Mouse (Mus musculus) liver, adult 2 months (tissue): ENCODE measurements at regions not wholly inside any gene's neighbourhood (a gene's known extent, or its start where the extent isn't known, plus 50 kb on each side); places are given as distances from the start of the nearest gene placed in this dataset.

Experiments used
- DNase-seq: peaks from one replicate; pipeline ENCODE4 v3.0.0-alpha.2; 2011; ENCODE audit warnings: low read depth, low spot score; ENCODE audit errors: extremely low read depth
- H3K27ac ChIP-seq: fragments of 200-500 bp; replicated peaks from 2 replicates; pipeline ENCODE4 v1.5.1; 2012; ENCODE audit warnings: low read depth, mild to moderate bottlenecking, control low read depth, inconsistent platforms, low read length; ENCODE audit not compliant: insufficient read depth
- H3K27me3 ChIP-seq: fragments of 200-500 bp; 2 replicates; pipeline ENCODE4 v1.6.1; 2012; ENCODE audit warnings: mild to moderate bottlenecking, moderate library complexity, low read length, inconsistent platforms; ENCODE audit not compliant: control insufficient read depth, insufficient read depth
- H3K36me3 ChIP-seq: fragments of 200-500 bp; 2 replicates; pipeline ENCODE4 v1.6.1; 2012; ENCODE audit warnings: low read length, inconsistent platforms; ENCODE audit not compliant: control insufficient read depth, insufficient read depth
- H3K4me1 ChIP-seq: fragments of 200-500 bp; 2 replicates; pipeline ENCODE4 v1.6.1; 2011; ENCODE audit warnings: low read length; ENCODE audit not compliant: control insufficient read depth, insufficient read depth
- H3K4me3 ChIP-seq: fragments of 200-500 bp; 2 replicates; pipeline ENCODE4 v1.5.1; 2011; ENCODE audit warnings: low read depth, mild to moderate bottlenecking, control low read depth, low read length, moderate library complexity; ENCODE audit not compliant: insufficient read depth
- H3K79me2 ChIP-seq: fragments of 200-500 bp; 2 replicates; pipeline ENCODE4 v1.6.1; 2012; ENCODE audit warnings: inconsistent platforms, mild to moderate bottlenecking, low read length, moderate library complexity; ENCODE audit not compliant: control insufficient read depth, insufficient read depth
- H3K9ac ChIP-seq: fragments of 200-500 bp; 2 replicates; pipeline ENCODE4 v1.6.1; 2012; ENCODE audit warnings: low read depth, mild to moderate bottlenecking, control low read depth, inconsistent platforms, low read length
- CTCF ChIP-seq: fragments of 200-500 bp; IDR thresholded peaks from 2 replicates; pipeline ENCODE4 v1.5.1; 2011; ENCODE audit warnings: low read depth, low read length, control low read depth
- POLR2A ChIP-seq: fragments of 200-500 bp; IDR thresholded peaks from 2 replicates; pipeline ENCODE4 v1.6.1; 2011; ENCODE audit warnings: low read length, control low read depth; ENCODE audit not compliant: insufficient read depth; ENCODE audit errors: extremely low read depth
- WGBS: fragments of 180-500 bp; shearing (Covaris S2); methylation state at CpG from one replicate; pipeline ENCODE4 v1.1.7; 2018; 5-methylcytosine and 5-hydroxymethylcytosine counted together

- no peak for DNase-seq
- Histone ChIP-seq H3K9ac (no peak overlapping the region), H3K4me1 (no peaks in the 10 kb centered on the region), H3K79me2 (no peaks in the 10 kb centered on the region), H3K36me3 (no peaks in the 10 kb centered on the region), H3K27ac (no peak overlapping the region), H3K27me3 (no peaks in the 10 kb centered on the region), H3K4me3 (no peak overlapping the region)
- 78% methylated on average over 2 of the region's 2 CpGs for WGBS
- no peak for TF ChIP-seq CTCF
- no peak for TF ChIP-seq POLR2A
These were observed 62.8 kb upstream of the Cacna2d3 start for GRCm38 (mm10) chr14:29784506-29784905.

- Histone ChIP-seq H3K27me3 (no peaks in the 10 kb centered on the region), H3K27ac (no peak overlapping the region), H3K9ac (no peak overlapping the region), H3K4me3 (no peak overlapping the region), H3K4me1 (no peaks in the 10 kb centered on the region), H3K79me2 (no peaks in the 10 kb centered on the region), H3K36me3 (no peaks in the 10 kb centered on the region)
- TF ChIP-seq POLR2A (no peak), CTCF (no peak)
- 88% methylated on average over 3 of the region's 3 CpGs for WGBS
- DNase-seq: no peak
These were observed 64.8 kb upstream of the Cacna2d3 start for GRCm38 (mm10) chr14:29786431-29786830.

- Histone ChIP-seq H3K36me3 (no peaks in the 10 kb centered on the region), H3K9ac (no peak overlapping the region), H3K79me2 (no peaks in the 10 kb centered on the region), H3K27me3 (no peaks in the 10 kb centered on the region), H3K27ac (no peak overlapping the region), H3K4me1 (no peaks in the 10 kb centered on the region), H3K4me3 (no peak overlapping the region)
- 91% methylated on average over 7 of the region's 7 CpGs for WGBS
- TF ChIP-seq POLR2A: no peak
- no peak for DNase-seq
These were observed 66.1 kb upstream of the Cacna2d3 start for GRCm38 (mm10) chr14:29787796-29788195.

- H3K79me2 ChIP-seq: no peaks in the 10 kb centered on the region
- no peaks in the 10 kb centered on the region for H3K36me3 ChIP-seq
- H3K4me3 ChIP-seq: no peak overlapping the region
- H3K27ac ChIP-seq: no peak overlapping the region
- TF ChIP-seq POLR2A (no peak), CTCF (no peak)
- 76% methylated on average over 7 of the region's 7 CpGs for WGBS
- no peak for DNase-seq
- no peak overlapping the region for H3K9ac ChIP-seq
- no peaks in the 10 kb centered on the region for H3K4me1 ChIP-seq
- H3K27me3 ChIP-seq: 0 out of 2 replicates have a peak, but pooled peaks cover 2% of the 10 kb centered on the region
These were observed 66.7 kb upstream of the Cacna2d3 start for GRCm38 (mm10) chr14:29788351-29788750.

- 61% methylated on average over 2 of the region's 2 CpGs for WGBS
- TF ChIP-seq POLR2A (no peak), CTCF (no peak)
- 0 out of 2 replicates have a peak, but pooled peaks cover 2% of the 10 kb centered on the region for H3K27me3 ChIP-seq
- no peak overlapping the region for H3K4me3 ChIP-seq
- no peak overlapping the region for H3K27ac ChIP-seq
- no peak for DNase-seq
- H3K9ac ChIP-seq: no peak overlapping the region
- H3K36me3 ChIP-seq: no peaks in the 10 kb centered on the region
- H3K79me2 ChIP-seq: no peaks in the 10 kb centered on the region
- H3K4me1 ChIP-seq: no peaks in the 10 kb centered on the region
These were observed 73.7 kb upstream of the Cacna2d3 start for GRCm38 (mm10) chr14:29795325-29795724.

- no peak for DNase-seq
- H3K4me3 ChIP-seq: no peak overlapping the region
- 70% methylated on average over 7 of the region's 7 CpGs for WGBS
These were observed 74.7 kb upstream of the Cacna2d3 start for GRCm38 (mm10) chr14:29796396-29796795.

GRCm38 (mm10) chr14:29799852-29800251, 78.2 kb upstream of the Cacna2d3 start:
- no peak overlapping the region for H3K9ac ChIP-seq
- DNase-seq: no peak
- H3K27me3 ChIP-seq: no peaks in the 10 kb centered on the region
- H3K36me3 ChIP-seq: no peaks in the 10 kb centered on the region
- no peaks in the 10 kb centered on the region for H3K4me1 ChIP-seq
- no peaks in the 10 kb centered on the region for H3K79me2 ChIP-seq
- H3K4me3 ChIP-seq: no peak overlapping the region
- TF ChIP-seq POLR2A (no peak), CTCF (no peak)
- no peak overlapping the region for H3K27ac ChIP-seq
- WGBS: 86% methylated on average over 13 of the region's 13 CpGs

More at GRCm38 (mm10) chr14:29796396-29796795, 74.7 kb upstream of the Cacna2d3 start:
- Histone ChIP-seq H3K9ac (no peak overlapping the region), H3K36me3 (no peaks in the 10 kb centered on the region), H3K4me1 (no peaks in the 10 kb centered on the region), H3K27ac (no peak overlapping the region), H3K27me3 (0 out of 2 replicates have a peak, but pooled peaks cover 2% of the 10 kb centered on the region), H3K79me2 (no peaks in the 10 kb centered on the region)
- TF ChIP-seq CTCF: no peak
- TF ChIP-seq POLR2A: no peak
